Mouse (Mus musculus) MEL (cell line): Measurements from ENCODE around the gene Gpr55. TPM values are rescaled to one million over a fixed set of nuclear protein-coding genes. Genes with fewer than 3 reads are reported as not detected.

Source experiments
- DNase-seq: peaks from one replicate; pipeline ENCODE4 v3.0.0; 2011; ENCODE audit warnings: low read depth, low spot score
- H3K27ac ChIP-seq: 2 replicates; pipeline ENCODE4 v1.5.1; 2012; ENCODE audit warnings: low read depth, mild to moderate bottlenecking, control low read depth, low read length, moderate library complexity; ENCODE audit not compliant: control insufficient read depth
- H3K27me3 ChIP-seq, 2 experiments: fragments of 150-350 bp in 1 of 2; sonication (generic) in 1 of 2; 2 replicates each; pipeline ENCODE4 v1.6.1; 2012; ENCODE audit warnings: low read length in 2 of 2, mild to moderate bottlenecking in 2 of 2, improper control_type of control experiment in 1 of 2, moderate library complexity in 1 of 2; ENCODE audit not compliant: insufficient read depth in 2 of 2, control insufficient read depth in 1 of 2
- H3K36me3 ChIP-seq, 2 experiments: 2 replicates each; pipeline ENCODE4 v1.6.1; 2012 to 2014; ENCODE audit warnings: low read length in 2 of 2, improper control_type of control experiment in 1 of 2, inconsistent platforms in 1 of 2, mild to moderate bottlenecking in 1 of 2; ENCODE audit not compliant: insufficient read depth in 2 of 2, control insufficient read depth in 1 of 2
- H3K4me1 ChIP-seq, 2 experiments: fragments of 150-350 bp in 1 of 2; sonication (generic) in 1 of 2; 2 replicates each; pipeline ENCODE4 v1.6.1; 2012; ENCODE audit warnings: low read length in 2 of 2, improper control_type of control experiment in 1 of 2, mild to moderate bottlenecking in 1 of 2; ENCODE audit not compliant: insufficient read depth in 2 of 2, control insufficient read depth in 1 of 2
- H3K4me3 ChIP-seq, 2 experiments: fragments of 150-350 bp in 1 of 2; sonication (generic) in 1 of 2; 2 replicates each; pipeline ENCODE4 v1.5.1; 2012; ENCODE audit warnings: low read depth in 2 of 2, low read length in 2 of 2, mild to moderate bottlenecking in 2 of 2, moderate library complexity in 2 of 2, control low read depth in 1 of 2, improper control_type of control experiment in 1 of 2; ENCODE audit not compliant: control insufficient read depth in 1 of 2, insufficient read depth in 1 of 2
- H3K79me2 ChIP-seq: 2 replicates; pipeline ENCODE4 v1.6.1; 2012; ENCODE audit warnings: mild to moderate bottlenecking, low read length, moderate library complexity; ENCODE audit not compliant: control insufficient read depth, poor library complexity, insufficient read depth
- H3K9ac ChIP-seq: 2 replicates; pipeline ENCODE4 v1.6.1; 2012; ENCODE audit warnings: low read depth, mild to moderate bottlenecking, control low read depth, low read length, moderate library complexity; ENCODE audit not compliant: control insufficient read depth, poor library complexity, severe bottlenecking
- H3K9me3 ChIP-seq: fragments of 150-350 bp; sonication (generic); replicated peaks from 2 replicates; pipeline ENCODE4 v1.6.1; 2012; ENCODE audit warnings: mild to moderate bottlenecking, low read length, improper control_type of control experiment, moderate library complexity; ENCODE audit not compliant: insufficient read depth
- CTCF ChIP-seq, 3 experiments: IDR thresholded peaks in 2 of 3; conservative IDR thresholded peaks in 1 of 3; 2 replicates each; pipeline ENCODE4 v1.5.1; 2011 to 2012; ENCODE audit warnings: low read length in 3 of 3, low read depth in 2 of 3, mild to moderate bottlenecking in 2 of 3, improper control_type of control experiment in 1 of 3, inconsistent platforms in 1 of 3, mixed read lengths in 1 of 3, moderate library complexity in 1 of 3; ENCODE audit not compliant: control insufficient read depth in 1 of 3, insufficient read depth in 1 of 3, poor library complexity in 1 of 3, severe bottlenecking in 1 of 3
- E2F4 ChIP-seq: IDR thresholded peaks from 2 replicates; pipeline ENCODE4 v1.6.1; 2011; ENCODE audit warnings: low read depth, low read length, improper control_type of control experiment, borderline replicate concordance
- ELF1 ChIP-seq: IDR thresholded peaks from 2 replicates; pipeline ENCODE4 v1.6.1; 2014; ENCODE audit warnings: low read depth, mild to moderate bottlenecking, inconsistent platforms, low read length, improper control_type of control experiment, moderate library complexity
- GABPA ChIP-seq: IDR thresholded peaks from 2 replicates; pipeline ENCODE4 v1.6.1; 2012; ENCODE audit warnings: low read depth, mild to moderate bottlenecking, inconsistent platforms, low read length, improper control_type of control experiment, moderate library complexity
- JUND ChIP-seq: IDR thresholded peaks from 2 replicates; pipeline ENCODE4 v1.6.1; 2011; ENCODE audit warnings: low read depth, mild to moderate bottlenecking, improper control_type of control experiment, low read length
- KAT2A ChIP-seq: conservative IDR thresholded peaks from 2 replicates; pipeline ENCODE4 v1.6.1; 2012; ENCODE audit warnings: low read depth, low read length, improper control_type of control experiment, inconsistent platforms
- MAX ChIP-seq: IDR thresholded peaks from 2 replicates; pipeline ENCODE4 v1.6.1; 2011; ENCODE audit warnings: low read length, improper control_type of control experiment
- MEF2A ChIP-seq: IDR thresholded peaks from 2 replicates; pipeline ENCODE4 v1.6.1; 2014; ENCODE audit warnings: low read depth, mild to moderate bottlenecking, inconsistent platforms, low read length, improper control_type of control experiment; ENCODE audit not compliant: poor library complexity, insufficient replicate concordance, severe bottlenecking; ENCODE audit errors: extremely low read depth
- MXI1 ChIP-seq: IDR thresholded peaks from 2 replicates; pipeline ENCODE4 v1.6.1; 2011; ENCODE audit warnings: mild to moderate bottlenecking, low read depth, low read length, improper control_type of control experiment
- MYC ChIP-seq: IDR thresholded peaks from 2 replicates; pipeline ENCODE4 v1.6.1; 2011; ENCODE audit warnings: low read depth, mild to moderate bottlenecking, low read length, improper control_type of control experiment, moderate library complexity
- NELFE ChIP-seq: IDR thresholded peaks from 2 replicates; pipeline ENCODE4 v1.6.1; 2011; ENCODE audit warnings: low read depth, low read length, improper control_type of control experiment
- POLR2AphosphoS5 ChIP-seq: IDR thresholded peaks from 2 replicates; pipeline ENCODE4 v1.6.1; 2012; ENCODE audit warnings: low read depth, borderline replicate concordance, mild to moderate bottlenecking, inconsistent platforms, low read length, moderate library complexity, mixed read lengths
- RAD21 ChIP-seq: IDR thresholded peaks from 2 replicates; pipeline ENCODE4 v1.6.1; 2011; ENCODE audit warnings: mild to moderate bottlenecking, low read depth, low read length, improper control_type of control experiment
- RCOR1 ChIP-seq: IDR thresholded peaks from 2 replicates; pipeline ENCODE4 v1.6.1; 2012; ENCODE audit warnings: low read depth, mild to moderate bottlenecking, inconsistent platforms, low read length, improper control_type of control experiment
- SIN3A ChIP-seq: IDR thresholded peaks from 2 replicates; pipeline ENCODE4 v1.6.1; 2012; ENCODE audit warnings: low read length, improper control_type of control experiment, inconsistent platforms
- TBP ChIP-seq: IDR thresholded peaks from 2 replicates; pipeline ENCODE4 v1.8.0; 2011; ENCODE audit warnings: low read depth, low read length, improper control_type of control experiment
- UBTF ChIP-seq: IDR thresholded peaks from 2 replicates; pipeline ENCODE4 v1.6.1; 2012; ENCODE audit warnings: low read depth, mild to moderate bottlenecking, inconsistent platforms, low read length, improper control_type of control experiment, moderate library complexity, borderline replicate concordance; ENCODE audit not compliant: insufficient read depth
- USF1 ChIP-seq: IDR thresholded peaks from 2 replicates; pipeline ENCODE4 v1.6.1; 2014; ENCODE audit warnings: low read depth, mild to moderate bottlenecking, inconsistent platforms, low read length, improper control_type of control experiment, moderate library complexity
- USF2 ChIP-seq, 2 experiments: IDR thresholded peaks; 2 replicates each; pipeline ENCODE4 v1.6.1; 2011 to 2012; ENCODE audit warnings: improper control_type of control experiment in 2 of 2, low read length in 2 of 2, borderline replicate concordance in 1 of 2, inconsistent platforms in 1 of 2, low read depth in 1 of 2, mild to moderate bottlenecking in 1 of 2; ENCODE audit not compliant: insufficient read depth in 1 of 2
- ZMIZ1 ChIP-seq: IDR thresholded peaks from 2 replicates; pipeline ENCODE4 v1.6.1; 2012; ENCODE audit warnings: low read depth, mild to moderate bottlenecking, inconsistent platforms, low read length, improper control_type of control experiment, moderate library complexity
- polyA plus RNA-seq, 2 experiments: library from polyadenylated mRNA; stranded (reverse) in 1 of 2; unstranded in 1 of 2; fragments of >175 nt in 1 of 2; fragments of >200 nt in 1 of 2; gene quantifications; 2 replicates each; pipeline versions ENCODE4 v1.2.1 to v1.2.4; 2012; ENCODE audit warnings: low replicate concordance in 2 of 2, low read depth in 1 of 2; ENCODE audit not compliant: insufficient read length in 2 of 2, insufficient read depth in 1 of 2, missing spikeins in 1 of 2
- total RNA-seq: library from RNA; depleted of rRNA; stranded (reverse); fragments of 300-350 nt; gene quantifications from 2 replicates; pipeline ENCODE4 v1.2.3, GENCODE M21; 2012

Gpr55 gene
- total and polyA plus RNA-seq, 3 experiments, result 0.01 to 0.04 TPM; not detected in 1

- Histone ChIP-seq H3K9me3 (no peaks in the 10 kb centered on the region), H3K36me3 (no peaks in the 10 kb centered on the region), H3K27ac (no peak within 1 kb of the TSS), H3K4me1 (no peaks in the 10 kb centered on the region), H3K27me3 (peaks cover 2 to 14% of the 10 kb centered on the region in 2 experiments), H3K9ac (no peak within 1 kb of the TSS), H3K79me2 (no peaks in the 10 kb centered on the region), H3K4me3 (no peak within 1 kb of the TSS)
- TF ChIP-seq TBP, result no peak
- no peak for TF ChIP-seq RCOR1
- no peak for TF ChIP-seq MEF2A
- no peak for TF ChIP-seq GABPA
- no peak for TF ChIP-seq MXI1
- TF ChIP-seq KAT2A, result no peak
- no peak for TF ChIP-seq MAX
- TF ChIP-seq MYC, result no peak
- TF ChIP-seq NELFE, result no peak
- TF ChIP-seq CTCF (IDR thresholded peaks at IDR 0.05 in 2 of 3, conservative IDR thresholded peaks at IDR 0.05 in 1 of 3; ENCODE audit: control insufficient read depth in 1 of 3, insufficient read depth in 1 of 3, low read depth in 2 of 3, low read length in 3 of 3, poor library complexity in 1 of 3, severe bottlenecking in 1 of 3), result no peak
- no peak for TF ChIP-seq POLR2AphosphoS5
- TF ChIP-seq E2F4, result no peak
- TF ChIP-seq USF2 (IDR thresholded peaks at IDR 0.05; ENCODE audit: borderline replicate concordance in 1 of 2, insufficient read depth in 1 of 2, low read depth in 1 of 2, low read length in 2 of 2), result no peak
- TF ChIP-seq ELF1, result no peak
- no peak for TF ChIP-seq ZMIZ1
- no peak for TF ChIP-seq RAD21
- DNase-seq, result no peak
Observed at GRCm38 (mm10) chr1:85928057-85928687, 32.6 kb downstream of the Gpr55 start, which contains the start of gene 4933407L21Rik. 4933407L21Rik (plus strand) TSS chr1:85928483.

- Histone ChIP-seq H3K79me2 (no peaks in the 10 kb centered on the region), H3K27me3 (peaks cover 2 to 10% of the 10 kb centered on the region in 2 experiments)
Observed at GRCm38 (mm10) chr1:85925183-85925582, 35.6 kb downstream of the Gpr55 start.

More at GRCm38 (mm10) chr1:85925183-85925582, 35.6 kb downstream of the Gpr55 start:
- TF ChIP-seq MXI1 (no peak), SIN3A (no peak), USF1 (no peak), UBTF (no peak), JUND (no peak)
- Histone ChIP-seq H3K4me3 (no peak overlapping the region), H3K9ac (no peak overlapping the region), H3K36me3 (no peaks in the 10 kb centered on the region), H3K9me3 (no peaks in the 10 kb centered on the region), H3K27ac (no peak overlapping the region), H3K4me1 (no peaks in the 10 kb centered on the region)
- no peak for DNase-seq
